Mouse (Mus musculus): Measurements from ENCODE around the gene Ddx20. TPM values are rescaled to one million over a fixed set of nuclear protein-coding genes. Genes with fewer than 3 reads are reported as not detected.

Ddx20 gene
- polyA plus RNA-seq (2012; rRNA removed; ENCODE audit: low replicate concordance) = 6.4 and 14.0 TPM in 2 replicates

DNA sequence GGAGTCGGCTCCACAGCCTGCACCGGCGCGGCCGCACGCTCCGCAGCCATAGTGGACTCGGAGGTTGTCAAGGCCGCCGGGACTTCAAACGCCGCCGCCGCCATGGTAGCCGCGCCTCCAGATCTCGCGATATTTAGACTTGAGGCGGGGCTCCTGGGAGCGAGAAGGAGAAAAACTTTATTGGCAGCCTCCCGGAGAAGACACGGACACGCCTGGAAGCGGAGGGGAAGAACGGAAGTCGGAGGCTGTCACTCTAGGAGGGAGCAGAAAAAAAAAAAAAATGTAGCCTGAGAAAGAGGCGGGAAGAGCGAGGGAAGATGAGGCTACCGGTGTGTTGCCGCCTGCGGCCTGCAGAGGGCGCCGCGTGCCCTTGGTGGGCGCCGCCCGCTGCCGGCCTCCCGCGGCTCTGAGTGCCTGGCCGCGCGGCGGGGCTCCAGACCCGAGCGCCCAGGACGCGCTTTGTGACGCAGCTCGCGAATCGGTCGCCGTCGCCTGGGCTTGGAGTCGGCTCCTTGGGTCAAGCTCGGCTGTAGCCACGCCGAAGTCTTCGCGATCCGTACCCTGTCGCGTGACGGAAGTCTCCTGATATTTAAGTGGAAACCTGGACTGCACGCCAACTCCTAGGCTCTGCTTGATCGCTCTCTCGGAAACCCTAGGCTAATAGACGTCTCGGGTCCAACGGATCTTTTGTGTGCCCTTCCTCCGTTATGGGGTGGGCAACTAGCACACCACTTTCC is at the start of gene Ddx20:
Ddx20 (minus strand) TSS at position 251 of the 737 bp plus-strand sequence.

DNA sequence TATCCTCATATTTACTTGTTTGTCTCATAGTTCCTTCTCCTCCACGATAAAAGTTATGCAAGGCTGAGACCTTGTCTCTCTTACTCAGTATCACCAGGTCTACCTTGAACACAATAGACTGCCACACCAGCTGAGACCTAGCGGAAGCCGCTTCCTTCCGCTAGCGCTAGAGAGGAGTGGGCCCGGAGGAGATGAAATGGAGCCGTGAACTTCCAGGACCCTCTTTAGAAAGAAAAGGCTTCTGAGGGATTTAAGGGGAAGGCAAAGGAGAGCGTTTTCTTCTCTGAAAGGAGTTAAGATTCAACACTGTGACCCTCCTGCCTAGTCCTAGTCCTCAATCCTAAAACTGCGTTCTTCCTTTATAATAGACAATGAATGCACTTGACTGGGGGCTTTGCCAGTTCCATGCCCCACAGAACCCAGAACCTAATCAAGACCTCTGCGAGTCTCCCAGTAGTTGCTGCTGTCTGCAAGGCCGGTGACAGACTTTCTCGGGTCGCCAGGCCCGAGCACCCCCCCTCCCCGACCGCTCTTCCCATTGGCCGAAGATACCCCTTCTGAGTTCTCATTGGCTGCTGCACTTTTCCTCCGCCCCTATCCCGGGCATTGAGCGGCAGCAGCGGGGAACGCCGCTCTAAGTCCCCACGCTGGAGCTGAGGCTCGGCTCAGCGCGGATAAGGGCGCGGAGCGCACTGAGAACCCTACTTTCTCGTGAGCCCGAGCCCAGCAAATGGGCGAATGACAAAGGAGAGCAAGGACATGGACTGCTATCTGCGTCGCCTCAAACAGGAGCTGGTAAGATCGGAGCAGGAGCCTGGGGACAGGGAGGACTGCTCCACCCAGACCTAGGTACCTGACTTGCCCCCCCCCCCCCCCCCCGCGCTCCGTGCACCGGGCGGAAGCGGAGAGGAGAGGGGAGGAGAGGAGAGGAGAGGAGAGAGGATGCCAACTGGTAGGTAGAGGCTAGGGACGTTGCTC is 16.9 kb upstream of the Ddx20 start, which contains the start of gene Inka2:
Inka2 (plus strand) TSS at position 569 of the 978 bp plus-strand sequence.

Other genes starting within 250 kb of the Ddx20 start
- gene Kcnd3, start 235.2 kb downstream of the Ddx20 start, polyA plus RNA-seq (2012; rRNA removed; ENCODE audit: low replicate concordance) = 0.52 and 1.9 TPM in 2 replicates
- 0.58 and 0.78 TPM in 2 replicates for gene Inka2, start 17.0 kb upstream of the Ddx20 start, polyA plus RNA-seq (2012; rRNA removed; ENCODE audit: low replicate concordance)
- gene Rap1a, start 113.8 kb upstream of the Ddx20 start, polyA plus RNA-seq (2012; rRNA removed; ENCODE audit: low replicate concordance) = 0.63 and 0.84 TPM in 2 replicates
- gene Adora3, start 183.3 kb upstream of the Ddx20 start, polyA plus RNA-seq (2012; rRNA removed; ENCODE audit: low replicate concordance) = 0.36 and 0.41 TPM in 2 replicates
- 0.23 and 0.60 TPM in 2 replicates for gene Tmigd3, start 183.3 kb upstream of the Ddx20 start, polyA plus RNA-seq (2012; rRNA removed; ENCODE audit: low replicate concordance)
- gene I830077J02Rik, start 245.1 kb upstream of the Ddx20 start, polyA plus RNA-seq (2012; rRNA removed; ENCODE audit: low replicate concordance) = 1.2 and 1.4 TPM in 2 replicates

Data from duodenum, adult 2 months (tissue).